Mouse (Mus musculus): ENCODE data around the gene Gm20772.
"Not testable (repeated sequence)": the region's sequence is repeated elsewhere in the genome, so short reads cannot be mapped to it uniquely, and the experiment has no call there.

The Gm20772 gene

DNA sequence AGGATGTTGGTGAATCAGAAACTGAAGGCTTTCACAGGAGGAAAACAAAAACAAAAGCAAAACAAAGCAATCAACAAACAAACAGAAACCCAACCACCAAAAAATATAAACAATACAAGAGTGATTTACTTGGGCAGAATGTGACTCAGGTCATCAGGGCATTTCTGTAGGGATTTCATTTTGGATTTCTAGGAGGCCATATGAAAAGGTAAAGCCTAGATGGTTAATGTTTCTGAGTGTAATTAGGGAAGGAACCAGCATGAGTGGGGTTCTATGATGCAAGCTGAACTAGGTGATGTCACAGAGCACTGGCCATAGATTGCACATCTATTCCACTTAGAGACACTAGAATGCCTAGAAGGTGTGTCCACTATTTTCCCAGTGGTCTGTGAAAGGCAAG is at the start of gene Gm20772, which contains the start of gene Gm20831:
TSS of gene Gm20772 (plus strand) at position 301 of the 400 bp plus-strand sequence.
TSS of gene Gm20831 (plus strand) at position 301 of the 400 bp plus-strand sequence.
- DNase-seq (ENCODE audit: low spot score) = not testable (repeated sequence)

- not testable (repeated sequence) for DNase-seq (ENCODE audit: low spot score)
Observed at GRCm38 (mm10) chrY:17846166-17846565, 28.4 kb upstream of the Gm20772 start, which contains the start of gene Gm21904. Gene Gm21904, minus strand, starts transcription at chrY:17846266.
